Mouse (Mus musculus): ENCODE results near the gene Fbxl2.
"Not testable (repeated sequence)": the region's sequence is repeated elsewhere in the genome, so short reads cannot be mapped to it uniquely, and the experiment has no call there.

Gene Fbxl2

DNA sequence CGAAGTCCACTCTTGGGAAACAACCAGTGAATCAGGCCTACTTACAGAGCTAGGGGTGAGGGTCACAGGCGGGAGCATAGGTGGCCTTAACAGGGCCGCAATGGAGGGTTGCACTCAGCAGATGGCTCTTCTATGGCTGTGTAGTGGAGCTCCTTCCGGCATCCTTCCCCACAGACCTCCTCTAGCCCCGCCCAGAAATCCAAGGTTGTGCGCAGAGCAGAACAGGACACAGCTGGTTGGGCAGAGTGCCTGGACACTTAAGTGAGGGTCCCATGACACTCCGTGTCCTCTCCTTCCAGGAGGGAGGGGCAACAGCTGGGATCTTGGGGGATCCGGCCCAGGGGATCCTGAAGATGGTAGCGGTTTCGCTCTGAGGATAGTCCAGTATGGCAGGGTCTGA lies at the start of gene Fbxl2:
Gene Fbxl2 (minus strand): TSS at position 164 of the 400 bp plus-strand sequence.
- no peak for DNase-seq (ENCODE audit: low read depth)

DNA sequence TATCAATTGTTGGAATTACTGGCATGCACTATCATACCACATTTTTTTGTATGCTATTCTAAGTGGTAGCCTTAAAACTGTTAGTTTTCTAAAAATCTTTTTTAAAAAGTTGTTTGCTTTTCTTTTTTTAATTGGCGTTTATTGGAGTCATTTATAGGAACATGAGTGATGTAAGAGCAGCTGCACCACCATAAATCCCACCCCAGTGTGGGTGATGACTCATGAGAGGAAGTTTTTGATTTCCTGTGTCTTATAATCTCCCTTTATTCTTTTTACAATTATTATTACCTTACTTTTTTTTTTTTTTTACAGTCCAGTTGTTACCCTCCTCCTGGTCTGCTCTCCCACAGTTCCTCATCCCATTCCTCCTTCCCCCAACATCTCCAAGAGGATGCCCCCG lies 48.9 kb upstream of the Fbxl2 start:
- peak; percentile 52 for DNase-seq (ENCODE audit: low read depth)

GRCm38 (mm10) chr9:114092188-114092587 lies 46.2 kb upstream of the Fbxl2 start:
- DNase-seq (ENCODE audit: low read depth), result peak; percentile 59

- DNase-seq (ENCODE audit: low read depth), result not testable (repeated sequence)
Measured at GRCm38 (mm10) chr9:114088885-114089284, 42.9 kb upstream of the Fbxl2 start.

DNA sequence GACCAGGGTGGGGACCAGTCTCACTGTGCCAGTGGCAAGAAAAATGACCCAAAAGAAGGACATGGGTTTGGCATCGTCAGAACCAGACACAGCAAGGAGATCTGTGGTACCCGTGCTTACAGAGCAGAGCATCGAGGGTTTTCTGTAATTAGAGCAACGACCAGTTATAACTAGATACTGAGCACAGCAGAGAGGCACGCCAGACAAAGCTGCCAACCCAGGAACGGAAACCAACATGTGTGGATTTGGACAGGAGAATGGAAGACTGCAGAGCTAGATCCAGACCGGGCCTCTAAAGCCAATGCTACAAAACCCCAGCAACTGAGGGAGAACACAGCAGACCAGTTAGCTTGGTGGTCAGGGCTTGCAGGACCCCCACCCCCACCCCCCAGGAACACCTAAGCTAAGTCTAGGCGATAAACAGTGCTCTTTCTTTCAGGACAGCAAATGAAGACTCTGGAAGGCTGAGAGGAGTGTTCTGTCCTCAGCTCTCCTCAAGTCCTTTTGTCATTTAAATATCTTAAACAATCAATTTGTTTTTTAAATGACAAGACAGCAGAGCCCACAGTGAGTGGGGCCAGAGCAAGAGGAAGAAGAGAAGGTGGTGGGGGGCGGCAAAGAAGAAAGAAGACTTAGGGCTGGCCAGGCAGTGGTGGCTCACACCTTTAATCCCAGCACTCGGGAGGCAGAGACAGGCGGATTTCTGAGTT lies 41.3 kb upstream of the Fbxl2 start:
- no peak for DNase-seq (ENCODE audit: low read depth)

GRCm38 (mm10) chr9:114086422-114086821 lies 40.4 kb upstream of the Fbxl2 start:
- no peak for DNase-seq (ENCODE audit: low read depth)

DNA sequence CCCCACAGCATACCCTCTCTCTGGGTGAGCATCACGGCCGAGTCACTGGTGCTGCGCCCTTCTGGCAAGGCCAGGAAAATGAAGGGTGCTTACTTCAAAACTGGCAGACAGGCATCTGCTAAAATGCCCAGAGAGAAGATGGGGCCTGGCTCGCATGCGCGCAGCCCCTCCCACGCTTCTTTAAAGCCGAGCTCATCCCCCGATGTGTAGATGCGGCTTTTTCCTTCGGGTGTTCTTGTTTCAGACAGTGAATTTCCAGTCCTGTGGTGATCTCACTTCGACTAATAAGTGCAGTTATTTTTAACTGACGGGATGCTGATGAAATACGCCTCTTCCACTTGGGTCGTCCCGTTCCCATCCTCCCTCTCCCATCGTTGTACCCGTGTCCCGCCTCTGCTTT lies 27.7 kb upstream of the Fbxl2 start:
- DNase-seq (ENCODE audit: low read depth), result no peak

GRCm38 (mm10) chr9:114069372-114069771 lies 23.4 kb upstream of the Fbxl2 start:
- DNase-seq (ENCODE audit: low read depth), result no peak

DNA sequence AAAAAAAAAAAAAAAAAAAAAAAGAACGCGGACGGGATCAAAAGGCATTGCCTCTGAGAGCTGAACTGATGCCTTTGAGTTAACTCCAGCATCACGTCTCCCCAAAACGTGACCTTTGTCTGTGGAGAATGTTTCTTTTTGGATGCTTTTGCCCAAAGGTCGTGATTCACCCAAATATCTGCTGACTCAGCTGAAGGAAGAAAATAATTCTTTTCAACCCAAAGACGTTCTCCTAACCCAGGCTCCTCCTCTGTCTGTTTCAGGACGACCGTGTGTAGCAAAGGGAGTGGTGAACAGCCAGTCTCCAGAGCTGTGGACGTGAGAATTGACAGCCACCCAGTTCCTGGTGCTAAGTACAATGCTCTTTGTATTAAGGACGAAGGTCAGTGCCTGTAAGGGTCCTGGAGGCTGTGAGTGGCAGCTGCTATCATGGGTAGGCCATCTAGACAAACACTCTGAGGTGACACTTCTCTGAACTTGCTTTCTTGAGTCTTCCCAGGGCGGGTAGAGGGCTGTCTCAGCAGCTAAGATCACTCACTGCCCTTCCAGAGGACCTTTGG lies 22.6 kb upstream of the Fbxl2 start:
- no peak for DNase-seq (ENCODE audit: low read depth)

GRCm38 (mm10) chr9:114057090-114057796 lies 11.3 kb upstream of the Fbxl2 start, which contains the start of gene Susd5:
Susd5 (plus strand) TSS chr9:114057140.
- no peak for DNase-seq (ENCODE audit: low read depth)

GRCm38 (mm10) chr9:114052866-114053265 lies 6.9 kb upstream of the Fbxl2 start:
- DNase-seq (ENCODE audit: low read depth), result no peak

DNA sequence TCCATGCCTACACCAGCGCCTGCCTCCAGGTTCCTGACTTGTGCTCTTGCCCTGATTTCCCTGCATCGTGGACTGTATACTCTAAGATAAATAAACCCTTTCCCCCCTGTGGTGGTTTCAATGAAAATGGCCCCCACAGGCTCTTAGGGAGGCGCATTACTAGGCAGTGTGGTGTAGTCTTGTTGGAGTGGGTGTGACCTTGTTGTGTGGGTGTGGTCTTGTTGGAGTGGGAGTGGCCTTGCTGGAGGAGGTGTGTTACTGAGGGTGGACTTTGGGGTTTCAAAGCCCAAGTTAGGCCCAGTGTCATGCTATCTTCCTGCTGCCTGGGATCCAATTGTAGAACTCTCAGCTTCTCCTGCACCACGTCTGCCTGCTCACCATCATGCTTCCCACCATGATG lies 6.0 kb upstream of the Fbxl2 start:
- DNase-seq (ENCODE audit: low read depth), result no peak

GRCm38 (mm10) chr9:114050778-114051177 lies 4.8 kb upstream of the Fbxl2 start:
- DNase-seq (ENCODE audit: low read depth), result no peak

GRCm38 (mm10) chr9:114050106-114050505 lies 4.1 kb upstream of the Fbxl2 start:
- DNase-seq (ENCODE audit: low read depth), result no peak

DNA sequence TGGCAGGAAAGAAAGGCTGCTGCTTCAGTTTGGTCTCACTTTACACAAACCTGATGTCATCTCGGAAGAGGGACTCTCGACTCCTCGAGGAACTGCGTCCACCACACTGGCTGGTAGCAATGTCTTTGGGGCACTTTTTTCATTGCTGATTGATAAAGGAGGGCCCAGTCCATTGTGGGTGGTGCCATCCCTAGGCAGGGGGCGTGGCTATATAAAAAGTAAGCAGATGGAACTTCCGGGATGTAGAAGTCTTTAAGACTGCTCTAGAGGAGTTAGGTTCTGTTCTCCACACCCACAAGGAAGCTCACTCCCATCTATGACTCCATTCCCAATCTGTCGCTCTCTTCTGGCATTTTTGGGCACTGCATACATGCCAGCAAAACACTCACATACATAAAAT lies 685 bp upstream of the Fbxl2 start:
- DNase-seq (ENCODE audit: low read depth), result no peak

DNA sequence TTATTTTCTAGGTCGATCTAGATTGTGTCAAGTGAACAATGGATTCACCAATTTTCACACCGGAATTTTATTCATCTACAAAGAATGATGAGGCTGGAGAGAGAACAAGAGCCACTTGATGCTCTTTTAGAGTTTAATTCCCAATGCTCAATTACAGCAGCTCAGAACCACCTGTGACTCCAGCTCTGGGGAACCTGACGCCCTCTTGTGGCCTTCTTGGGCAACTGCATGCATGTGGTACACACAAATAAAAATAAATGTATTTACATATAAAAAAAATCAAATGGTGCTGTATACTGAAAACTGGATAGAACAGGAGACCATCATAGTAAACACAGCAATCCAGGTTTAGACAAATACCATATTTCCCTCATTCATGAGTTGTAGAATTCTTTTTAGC lies 1.5 kb downstream of the Fbxl2 start:
- DNase-seq (ENCODE audit: low read depth), result peak; percentile 48

GRCm38 (mm10) chr9:114042490-114042889 lies 3.5 kb downstream of the Fbxl2 start:
- no peak for DNase-seq (ENCODE audit: low read depth)

DNA sequence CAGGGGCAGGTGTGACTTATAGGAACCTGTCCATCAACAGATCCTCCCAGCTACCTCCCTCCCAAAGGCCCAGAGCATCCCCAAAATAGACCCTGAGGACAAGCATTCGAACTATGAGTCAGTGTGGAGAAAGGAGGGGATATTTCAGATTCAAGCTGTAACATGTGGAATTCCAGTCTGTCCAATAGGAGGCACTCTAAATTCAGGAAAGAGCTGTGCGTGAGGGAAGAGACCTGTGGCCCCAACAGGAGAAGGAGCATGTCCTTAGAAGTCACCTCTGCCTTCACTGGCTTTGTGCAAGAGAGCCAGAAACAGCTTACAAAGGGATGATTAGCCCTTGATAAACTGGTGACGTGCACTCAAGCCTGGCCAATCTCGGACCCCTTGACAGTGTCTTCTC lies 5.0 kb downstream of the Fbxl2 start:
- peak; percentile 18 for DNase-seq (ENCODE audit: low read depth)

GRCm38 (mm10) chr9:114026261-114026934 lies 19.6 kb downstream of the Fbxl2 start:
- no peak for DNase-seq (ENCODE audit: low read depth)

- no peak for DNase-seq (ENCODE audit: low read depth)
Measured at GRCm38 (mm10) chr9:114025846-114026245, 20.1 kb downstream of the Fbxl2 start.

DNA sequence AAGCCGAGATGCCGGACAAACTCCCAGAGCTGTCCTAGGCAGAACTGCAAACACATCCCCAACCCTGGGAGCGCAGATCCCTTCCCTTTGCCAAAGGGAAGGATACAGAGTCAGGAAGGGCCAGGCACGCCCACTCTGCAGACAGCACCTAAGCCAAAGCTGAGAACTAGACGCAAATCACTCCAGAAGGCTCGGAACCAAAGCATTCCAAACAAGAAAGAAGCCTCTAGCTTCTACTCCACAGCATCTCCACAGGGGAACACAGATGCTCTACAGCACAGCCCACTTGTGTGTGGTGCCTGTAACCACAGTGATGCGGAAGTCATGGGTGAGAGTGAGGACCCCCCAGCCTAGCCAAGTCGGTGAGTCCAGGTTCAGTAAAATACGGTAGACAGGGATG lies 20.8 kb downstream of the Fbxl2 start:
- DNase-seq (ENCODE audit: low read depth), result no peak

DNA sequence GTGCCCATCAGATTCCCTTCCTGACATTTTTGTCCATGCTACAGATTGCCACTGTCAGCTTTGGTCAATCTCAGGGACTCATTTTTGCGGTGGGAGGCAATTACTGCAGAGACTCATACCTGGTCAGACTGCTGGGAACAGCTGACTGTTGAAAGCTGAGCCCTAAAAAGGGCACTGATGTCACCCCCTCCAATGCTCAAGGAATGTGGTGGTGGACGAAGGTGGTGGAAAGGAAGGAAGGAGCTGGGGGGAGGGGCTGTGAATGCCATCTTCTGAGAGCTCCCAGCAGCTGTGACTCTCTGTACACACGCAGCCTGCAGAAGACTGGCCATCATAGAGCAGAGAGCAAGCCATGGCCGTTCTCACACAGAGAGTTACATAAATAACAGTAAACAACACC lies 23.9 kb downstream of the Fbxl2 start:
- no peak for DNase-seq (ENCODE audit: low read depth)

Measured in 416B (cell line).